Mouse (Mus musculus) c-Kit-positive CD71-negative TER-119-negative erythroid progenitor cells, embryonic 14.5 days (primary cell): ENCODE data around the gene Alpk1.

Source experiments
- DNase-seq: peaks from one replicate; pipeline ENCODE4 v3.0.0-alpha.2; 2013; ENCODE audit warnings: low read depth

Gene Alpk1

DNA sequence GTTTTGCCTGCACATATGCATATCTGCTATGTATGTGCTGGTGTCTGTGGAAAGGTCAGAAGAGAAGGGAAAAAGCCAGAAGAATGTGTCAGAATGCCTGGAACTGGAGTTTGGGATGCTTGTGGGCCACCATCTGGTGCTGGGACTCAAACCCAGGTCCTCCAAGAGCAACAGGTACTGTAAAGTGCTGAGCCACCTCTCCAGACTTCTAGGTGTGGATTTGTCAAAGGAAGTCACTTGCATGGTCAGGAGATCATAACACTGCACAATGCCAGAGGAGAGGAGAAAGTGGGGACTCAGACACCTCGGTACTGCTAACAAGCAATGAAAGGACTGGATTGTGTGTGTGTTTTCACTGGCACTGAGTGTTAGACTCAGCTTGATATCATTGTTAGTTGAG, 150.1 kb downstream of the Alpk1 start:
- DNase-seq, result no peak

DNA sequence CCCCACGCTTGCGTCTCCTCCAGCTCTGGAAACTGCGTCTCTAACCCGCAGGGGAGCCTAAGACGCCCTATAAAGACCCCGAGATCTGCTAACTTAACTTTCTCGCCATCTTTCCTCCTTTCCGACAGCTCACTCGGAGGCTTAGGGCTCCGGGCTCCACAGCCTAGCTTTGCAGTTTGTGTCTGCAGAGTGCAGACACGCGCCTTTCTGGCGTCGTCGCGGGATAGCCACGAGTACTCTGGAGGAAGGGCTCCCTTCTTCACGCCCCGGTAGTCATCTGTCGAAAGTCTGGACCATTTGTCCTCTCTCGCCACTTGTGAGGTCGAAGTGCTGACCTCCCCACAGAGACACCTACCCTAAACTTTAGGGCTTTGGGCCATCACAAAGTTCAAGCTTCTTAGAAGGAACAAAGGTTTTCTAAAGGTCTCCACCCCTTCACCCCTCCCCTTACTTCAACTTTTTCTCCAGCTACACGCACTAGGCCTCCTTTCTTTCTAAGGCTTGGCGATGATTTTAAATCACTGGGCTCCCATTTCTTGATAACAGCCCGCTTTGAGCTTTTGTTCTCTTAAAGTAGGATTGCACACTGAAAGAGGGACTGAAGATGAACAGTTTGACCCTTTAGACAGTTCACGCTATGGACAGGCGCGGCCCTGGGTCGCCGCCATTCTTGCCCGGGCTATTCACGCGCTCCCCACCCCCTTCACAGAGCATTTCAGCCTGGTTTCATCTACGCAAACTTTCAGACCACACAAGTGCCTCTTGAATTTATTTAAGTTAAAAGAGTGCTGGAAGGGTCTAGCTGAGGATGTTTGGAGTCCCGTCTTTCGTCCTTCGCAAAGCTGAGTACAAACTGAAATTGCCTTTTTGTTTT, 151.8 kb downstream of the Alpk1 start:
- no peak for DNase-seq

DNA sequence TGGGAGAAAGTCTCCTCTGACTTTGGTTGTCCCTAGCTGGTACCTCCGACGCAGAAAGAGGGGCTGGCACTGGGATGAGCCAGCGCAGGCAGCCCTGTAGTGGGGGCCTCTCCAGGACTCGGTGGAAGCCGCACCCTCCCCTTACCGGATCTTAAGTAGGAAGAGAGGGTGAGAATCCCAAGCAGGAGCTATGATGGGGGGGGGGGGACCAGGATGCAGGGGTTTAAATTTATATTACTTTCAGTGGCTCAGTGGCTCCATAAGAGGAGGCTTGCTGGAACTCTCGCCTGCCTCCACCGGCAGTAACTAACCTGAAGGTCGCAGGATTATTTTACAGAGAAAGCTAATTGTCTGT, 152.4 kb downstream of the Alpk1 start:
- no peak for DNase-seq

DNA sequence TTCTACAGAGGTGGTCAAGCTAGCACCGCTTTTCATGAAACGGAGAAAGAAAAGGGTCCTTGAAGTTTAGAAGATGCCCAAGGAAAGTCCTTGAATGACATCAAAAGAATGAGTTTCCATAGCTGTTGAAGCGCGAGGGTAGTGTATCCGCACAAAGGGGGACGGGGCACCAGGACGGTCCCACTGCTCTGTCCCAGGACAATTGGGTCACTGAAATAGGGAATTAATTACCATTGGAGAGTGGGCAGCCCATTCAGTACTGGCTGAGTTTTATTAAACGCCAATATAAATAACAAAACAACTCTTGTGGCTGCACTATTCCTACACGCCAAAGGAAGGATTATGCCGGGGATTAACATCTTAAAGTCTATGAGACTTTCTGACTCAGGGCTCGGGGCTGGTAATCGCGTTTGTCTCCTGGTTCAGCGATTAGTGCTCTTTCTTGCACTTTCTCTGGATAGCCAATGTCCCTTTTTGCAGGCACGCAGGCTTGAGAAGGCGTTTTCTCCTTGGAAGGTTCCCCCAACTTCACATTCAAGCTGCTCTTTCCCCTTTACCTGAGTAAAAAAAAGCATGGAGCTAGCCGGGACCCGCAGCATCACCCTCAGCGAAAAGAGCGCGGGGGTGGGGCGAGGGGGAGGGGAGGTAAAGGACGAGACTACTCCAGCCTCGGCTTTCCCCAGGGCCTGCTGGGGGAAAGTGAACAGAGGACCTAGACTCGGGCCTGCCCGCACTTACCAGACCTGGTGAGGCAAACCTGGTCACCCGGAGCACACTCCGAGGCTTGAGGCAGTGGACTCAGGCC, 153.0 kb downstream of the Alpk1 start:
- DNase-seq, result no peak

DNA sequence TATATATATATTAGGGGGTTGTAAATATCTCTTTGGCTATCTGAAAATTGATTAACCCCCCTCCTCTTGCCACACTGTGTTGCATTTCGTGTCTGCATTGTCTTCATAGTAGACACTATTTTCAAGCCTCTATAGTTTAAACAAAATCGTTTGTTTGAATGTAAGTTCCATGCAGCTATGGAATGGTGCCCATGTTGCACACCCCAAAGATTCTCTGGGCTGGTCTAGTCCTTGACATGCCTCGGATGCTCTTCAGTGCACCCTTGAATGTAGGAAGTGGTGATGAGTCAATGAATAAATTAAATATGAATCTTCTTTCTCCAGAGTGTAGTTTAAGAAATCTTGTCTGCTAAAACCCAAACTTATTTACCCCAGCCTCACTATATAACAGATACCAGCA, 153.8 kb downstream of the Alpk1 start:
- no peak for DNase-seq

DNA sequence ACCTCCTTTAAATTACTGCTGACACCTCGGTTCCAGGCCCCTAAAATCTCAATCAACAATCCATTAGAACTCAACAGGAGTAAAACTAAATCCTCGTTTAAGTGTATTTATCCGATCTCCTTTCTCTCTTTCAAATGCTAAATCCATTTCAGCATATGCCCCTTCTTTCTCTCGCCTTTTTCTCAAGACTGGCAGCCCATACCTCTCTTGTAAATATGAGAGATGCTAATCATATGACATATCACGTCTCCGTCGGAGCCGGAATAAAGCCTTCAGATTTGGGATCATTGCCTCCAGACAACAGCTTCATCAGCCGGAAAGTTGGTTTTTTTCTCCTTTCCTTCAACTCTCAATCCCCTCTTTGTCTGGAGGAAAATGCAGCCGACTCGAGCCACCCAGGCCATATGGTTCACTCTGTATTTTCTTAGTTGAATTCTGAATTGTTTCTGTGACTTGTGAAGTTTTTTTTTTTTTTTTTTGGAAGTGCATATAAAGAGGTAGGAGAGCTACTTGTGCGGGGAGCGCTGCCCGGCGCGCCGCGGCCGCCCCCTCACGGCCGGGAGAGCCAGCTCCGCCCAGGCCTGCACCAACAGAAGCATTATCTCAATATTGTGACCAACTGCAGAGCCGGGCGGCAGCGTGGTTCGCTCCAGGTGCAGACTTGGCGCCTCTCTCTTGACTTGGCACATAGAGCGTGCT, 154.5 kb downstream of the Alpk1 start:
- no peak for DNase-seq

DNA sequence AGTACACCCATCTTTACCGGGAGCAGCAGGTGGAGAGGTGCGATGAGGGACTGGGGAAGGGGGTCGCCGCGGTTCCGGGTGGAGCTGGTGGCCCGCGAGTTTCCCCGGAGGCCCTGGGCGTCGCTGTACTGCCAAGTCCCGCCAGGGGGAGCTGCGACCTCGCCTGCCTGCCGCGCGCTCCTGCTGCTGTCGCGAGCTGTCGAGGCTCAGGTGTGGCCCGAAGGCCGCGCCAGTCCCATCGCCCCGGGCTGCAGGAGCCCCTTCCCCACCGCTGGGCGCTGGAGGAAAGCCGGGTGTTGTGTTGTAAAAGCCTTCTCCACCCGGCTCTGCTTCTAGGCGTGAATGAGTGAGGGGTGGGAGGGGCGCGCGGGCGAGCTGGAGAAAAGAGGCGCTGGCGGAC, 155.0 kb downstream of the Alpk1 start:
- DNase-seq, result peak; percentile 47
